Mouse (Mus musculus) cerebellum, adult 2 months (tissue): ENCODE measurements around the gene Fam234b.

ENCODE experiments used
- CTCF ChIP-seq: fragments of 200-500 bp; IDR thresholded peaks from 2 replicates; pipeline ENCODE4 v1.5.1; 2011; ENCODE audit warnings: low read depth, mild to moderate bottlenecking, control low read depth, low read length, moderate library complexity, borderline replicate concordance; ENCODE audit not compliant: insufficient read depth
- POLR2A ChIP-seq: fragments of 200-500 bp; IDR thresholded peaks from 2 replicates; pipeline ENCODE4 v1.6.1; 2011; ENCODE audit warnings: low read length, control low read depth, borderline replicate concordance; ENCODE audit not compliant: insufficient read depth

- no peak for TF ChIP-seq CTCF
- TF ChIP-seq POLR2A: no peak
These were observed 30.7 kb downstream of the Fam234b start for GRCm38 (mm10) chr6:135228465-135228941.
